Mouse (Mus musculus) bone marrow macrophage, adult 2 months (primary cell): Measurements from ENCODE around the gene Mid1.
"Not testable (repeated sequence)": the region's sequence is repeated elsewhere in the genome, so short reads cannot be mapped to it uniquely, and the experiment has no call there.

Experiments used
- CTCF ChIP-seq: IDR thresholded peaks from 2 replicates; pipeline ENCODE4 v1.5.1; 2012; ENCODE audit warnings: low read depth, mild to moderate bottlenecking, low read length, moderate library complexity
- POLR2A ChIP-seq: IDR thresholded peaks from 2 replicates; pipeline ENCODE4 v1.6.1; 2012; ENCODE audit warnings: mild to moderate bottlenecking, low read depth, low read length, borderline replicate concordance

GRCm38 (mm10) chrX:169984853-169985252 lies 299.9 kb downstream of the Mid1 start:
- TF ChIP-seq CTCF, POLR2A: not testable (repeated sequence)
